Mouse (Mus musculus): ENCODE results near the gene Olfr221. TPM values are rescaled to one million over a fixed set of nuclear protein-coding genes. Genes with fewer than 3 reads are reported as not detected.

Olfr221 gene
- polyA plus RNA-seq, 1 experiment from 2014 or later = not detected

GRCm38 (mm10) chr14:52012553-52012952 is 29.7 kb downstream of the Olfr221 start:
- ATAC-seq (replicated peaks; ENCODE audit: insufficient number of reproducible peaks, low FRiP score, low TSS enrichment, low read depth) = no peak
- no peak for DNase-seq (ENCODE audit: low spot score)
- WGBS = 72% methylated on average over 5 of the region's 5 CpGs

GRCm38 (mm10) chr14:52012085-52012484 is 30.2 kb downstream of the Olfr221 start:
- no peaks in the 10 kb centered on the region for H3K27me3 ChIP-seq (ENCODE audit: control insufficient read depth, insufficient read depth, low read length)
- WGBS = 84% methylated on average over 4 of the region's 4 CpGs
- H3K9ac ChIP-seq (replicated peaks; ENCODE audit: low read length) = no peak overlapping the region
- H3K4me1 ChIP-seq (ENCODE audit: control insufficient read depth, insufficient read depth, low read length) = peaks cover 8% of the 10 kb centered on the region; the same call in 1 of the 2 replicates
- no peak overlapping the region for H3K4me2 ChIP-seq (ENCODE audit: low read depth, low read length)
- ATAC-seq (replicated peaks; ENCODE audit: insufficient number of reproducible peaks, low FRiP score, low TSS enrichment, low read depth) (no peak), DNase-seq (ENCODE audit: low spot score) (no peak)
- no peaks in the 10 kb centered on the region for H3K9me3 ChIP-seq (replicated peaks; ENCODE audit: control insufficient read depth, low read length)
- H3K36me3 ChIP-seq (replicated peaks; ENCODE audit: control insufficient read depth, insufficient read depth, low read depth, low read length) = peaks cover 3% of the 10 kb centered on the region; the same call in 1 of the 2 replicates
- H3K4me3 ChIP-seq (ENCODE audit: low read depth, low read length) = no peak overlapping the region
- no peak overlapping the region; the same call in 1 of the 2 replicates for H3K27ac ChIP-seq (replicated peaks; ENCODE audit: low read depth, low read length)

More at GRCm38 (mm10) chr14:52012553-52012952, 29.7 kb downstream of the Olfr221 start:
- no peaks in the 10 kb centered on the region for H3K27me3 ChIP-seq (ENCODE audit: control insufficient read depth, insufficient read depth, low read length)
- H3K27ac ChIP-seq (replicated peaks; ENCODE audit: low read depth, low read length) = no peak overlapping the region
- H3K9ac ChIP-seq (replicated peaks; ENCODE audit: low read length) = no peak overlapping the region
- peaks cover 8% of the 10 kb centered on the region; the same call in 1 of the 2 replicates for H3K4me1 ChIP-seq (ENCODE audit: control insufficient read depth, insufficient read depth, low read length)
- H3K36me3 ChIP-seq (replicated peaks; ENCODE audit: control insufficient read depth, insufficient read depth, low read depth, low read length) = peaks cover 3% of the 10 kb centered on the region; the same call in 1 of the 2 replicates
- H3K9me3 ChIP-seq (replicated peaks; ENCODE audit: control insufficient read depth, low read length) = no peaks in the 10 kb centered on the region
- peak overlapping the region; percentile 66; the same call in 1 of the 2 replicates for H3K4me2 ChIP-seq (ENCODE audit: low read depth, low read length)
- no peak overlapping the region; the same call in 1 of the 2 replicates for H3K4me3 ChIP-seq (ENCODE audit: low read depth, low read length)

DNA sequence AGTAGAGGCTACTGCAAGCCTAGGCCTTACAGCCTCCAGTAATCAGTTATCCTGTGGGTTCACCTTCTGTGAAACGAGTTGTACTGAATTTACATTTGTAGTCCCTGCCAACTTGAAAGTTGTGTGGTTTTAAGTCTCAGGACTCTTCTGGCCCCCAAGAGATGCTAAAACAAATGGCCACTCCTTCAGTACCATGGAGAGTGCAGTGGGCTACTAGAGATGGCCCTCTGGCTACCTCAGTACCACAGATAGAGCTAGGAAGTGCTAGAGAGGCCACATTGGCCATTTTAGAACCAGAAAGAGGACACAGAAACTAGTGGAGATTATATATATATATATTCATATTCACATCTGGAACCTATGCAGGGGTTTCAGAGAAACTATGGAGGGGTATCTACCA is 30.6 kb downstream of the Olfr221 start:
- Histone ChIP-seq H3K27ac (replicated peaks; ENCODE audit: low read depth, low read length) (no peak overlapping the region), H3K9me3 (replicated peaks; ENCODE audit: control insufficient read depth, low read length) (no peaks in the 10 kb centered on the region), H3K4me3 (ENCODE audit: low read depth, low read length) (no peak overlapping the region), H3K36me3 (replicated peaks; ENCODE audit: control insufficient read depth, insufficient read depth, low read depth, low read length) (peaks cover 6% of the 10 kb centered on the region; the same call in 1 of the 2 replicates), H3K9ac (replicated peaks; ENCODE audit: low read length) (no peak overlapping the region), H3K4me1 (ENCODE audit: control insufficient read depth, insufficient read depth, low read length) (peaks cover 8% of the 10 kb centered on the region; the same call in 1 of the 2 replicates), H3K27me3 (ENCODE audit: control insufficient read depth, insufficient read depth, low read length) (no peaks in the 10 kb centered on the region), H3K4me2 (ENCODE audit: low read depth, low read length) (no peak overlapping the region)
- WGBS = 45% methylated on average over 1 of the region's 1 CpGs
- ATAC-seq (replicated peaks; ENCODE audit: insufficient number of reproducible peaks, low FRiP score, low TSS enrichment, low read depth) (no peak), DNase-seq (ENCODE audit: low spot score) (peak; percentile 47)

DNA sequence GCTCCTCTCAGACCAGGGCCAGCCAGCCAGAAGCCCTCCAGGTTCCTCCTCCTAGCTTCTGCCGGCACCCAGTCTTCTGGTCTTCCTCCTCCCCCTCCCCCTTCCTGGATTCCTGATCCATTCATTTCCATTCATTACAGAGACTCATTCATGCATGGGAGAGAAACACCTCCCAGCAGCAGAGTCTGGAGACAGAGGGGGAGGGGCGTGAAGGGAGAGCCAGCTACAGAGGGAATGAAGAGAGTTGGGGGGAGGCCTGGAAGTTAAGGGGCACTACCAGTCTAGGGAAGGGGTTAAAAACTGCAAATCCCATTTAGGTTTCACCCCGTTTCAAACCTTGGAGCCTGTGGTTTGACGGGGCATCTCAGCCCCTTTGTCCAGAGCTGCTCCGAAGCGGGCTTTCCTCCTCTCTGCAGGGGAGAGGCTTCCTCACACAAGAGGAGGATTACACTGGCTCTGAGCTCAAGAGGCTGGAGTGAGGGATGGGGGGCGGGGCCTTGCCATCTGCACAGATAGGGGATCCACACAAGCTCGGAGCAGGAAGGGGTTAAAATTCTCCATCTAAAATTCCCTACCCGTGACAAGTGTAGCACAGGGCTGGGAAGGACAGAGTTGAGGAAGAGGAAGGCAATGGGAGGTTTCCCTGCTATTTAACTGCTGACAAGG is 31.7 kb downstream of the Olfr221 start:
- Histone ChIP-seq H3K9ac (replicated peaks; ENCODE audit: low read length) (peak overlapping the region; percentile 52), H3K4me1 (ENCODE audit: control insufficient read depth, insufficient read depth, low read length) (peaks cover 8% of the 10 kb centered on the region; the same call in 1 of the 2 replicates), H3K9me3 (replicated peaks; ENCODE audit: control insufficient read depth, low read length) (no peaks in the 10 kb centered on the region), H3K27ac (replicated peaks; ENCODE audit: low read depth, low read length) (peak overlapping the region; percentile 78), H3K36me3 (replicated peaks; ENCODE audit: control insufficient read depth, insufficient read depth, low read depth, low read length) (peaks cover 6% of the 10 kb centered on the region), H3K27me3 (ENCODE audit: control insufficient read depth, insufficient read depth, low read length) (no peaks in the 10 kb centered on the region), H3K4me2 (ENCODE audit: low read depth, low read length) (peak overlapping the region; percentile 36), H3K4me3 (ENCODE audit: low read depth, low read length) (peak overlapping the region; percentile 29)
- WGBS = 1% methylated on average over 9 of the region's 9 CpGs
- ATAC-seq (replicated peaks; ENCODE audit: insufficient number of reproducible peaks, low FRiP score, low TSS enrichment, low read depth) (peak; percentile 74), DNase-seq (ENCODE audit: low spot score) (peak; percentile 88)

- Histone ChIP-seq H3K27ac (replicated peaks; ENCODE audit: low read depth, low read length) (peak overlapping the region; percentile 78; the same call in 1 of the 2 replicates), H3K4me2 (ENCODE audit: low read depth, low read length) (peak overlapping the region; percentile 36), H3K4me3 (ENCODE audit: low read depth, low read length) (peak overlapping the region; percentile 29), H3K9ac (replicated peaks; ENCODE audit: low read length) (peak overlapping the region; percentile 52; the same call in 1 of the 2 replicates), H3K9me3 (replicated peaks; ENCODE audit: control insufficient read depth, low read length) (no peaks in the 10 kb centered on the region), H3K4me1 (ENCODE audit: control insufficient read depth, insufficient read depth, low read length) (peaks cover 5% of the 10 kb centered on the region; the same call in 1 of the 2 replicates), H3K36me3 (replicated peaks; ENCODE audit: control insufficient read depth, insufficient read depth, low read depth, low read length) (peaks cover 6% of the 10 kb centered on the region), H3K27me3 (ENCODE audit: control insufficient read depth, insufficient read depth, low read length) (no peaks in the 10 kb centered on the region)
- ATAC-seq (replicated peaks; ENCODE audit: insufficient number of reproducible peaks, low FRiP score, low TSS enrichment, low read depth) (no peak), DNase-seq (ENCODE audit: low spot score) (no peak)
- 46% methylated on average over 6 of the region's 6 CpGs for WGBS
Measured at GRCm38 (mm10) chr14:52009841-52010240, 32.4 kb downstream of the Olfr221 start.

GRCm38 (mm10) chr14:52009361-52009760 is 32.9 kb downstream of the Olfr221 start:
- DNase-seq (ENCODE audit: low spot score) = no peak
- 42% methylated on average over 26 of the region's 26 CpGs for WGBS
- no peak for ATAC-seq (replicated peaks; ENCODE audit: insufficient number of reproducible peaks, low FRiP score, low TSS enrichment, low read depth)
- Histone ChIP-seq H3K4me3 (ENCODE audit: low read depth, low read length) (no peak overlapping the region), H3K4me2 (ENCODE audit: low read depth, low read length) (peak overlapping the region; percentile 36), H3K4me1 (ENCODE audit: control insufficient read depth, insufficient read depth, low read length) (peaks cover 5% of the 10 kb centered on the region; the same call in 1 of the 2 replicates), H3K36me3 (replicated peaks; ENCODE audit: control insufficient read depth, insufficient read depth, low read depth, low read length) (peaks cover 6% of the 10 kb centered on the region), H3K9ac (replicated peaks; ENCODE audit: low read length) (peak overlapping the region; percentile 37), H3K27me3 (ENCODE audit: control insufficient read depth, insufficient read depth, low read length) (no peaks in the 10 kb centered on the region), H3K27ac (replicated peaks; ENCODE audit: low read depth, low read length) (0 out of 2 replicates have a peak overlapping the region, but pooled peaks have one; percentile 41), H3K9me3 (replicated peaks; ENCODE audit: control insufficient read depth, low read length) (no peaks in the 10 kb centered on the region)

DNA sequence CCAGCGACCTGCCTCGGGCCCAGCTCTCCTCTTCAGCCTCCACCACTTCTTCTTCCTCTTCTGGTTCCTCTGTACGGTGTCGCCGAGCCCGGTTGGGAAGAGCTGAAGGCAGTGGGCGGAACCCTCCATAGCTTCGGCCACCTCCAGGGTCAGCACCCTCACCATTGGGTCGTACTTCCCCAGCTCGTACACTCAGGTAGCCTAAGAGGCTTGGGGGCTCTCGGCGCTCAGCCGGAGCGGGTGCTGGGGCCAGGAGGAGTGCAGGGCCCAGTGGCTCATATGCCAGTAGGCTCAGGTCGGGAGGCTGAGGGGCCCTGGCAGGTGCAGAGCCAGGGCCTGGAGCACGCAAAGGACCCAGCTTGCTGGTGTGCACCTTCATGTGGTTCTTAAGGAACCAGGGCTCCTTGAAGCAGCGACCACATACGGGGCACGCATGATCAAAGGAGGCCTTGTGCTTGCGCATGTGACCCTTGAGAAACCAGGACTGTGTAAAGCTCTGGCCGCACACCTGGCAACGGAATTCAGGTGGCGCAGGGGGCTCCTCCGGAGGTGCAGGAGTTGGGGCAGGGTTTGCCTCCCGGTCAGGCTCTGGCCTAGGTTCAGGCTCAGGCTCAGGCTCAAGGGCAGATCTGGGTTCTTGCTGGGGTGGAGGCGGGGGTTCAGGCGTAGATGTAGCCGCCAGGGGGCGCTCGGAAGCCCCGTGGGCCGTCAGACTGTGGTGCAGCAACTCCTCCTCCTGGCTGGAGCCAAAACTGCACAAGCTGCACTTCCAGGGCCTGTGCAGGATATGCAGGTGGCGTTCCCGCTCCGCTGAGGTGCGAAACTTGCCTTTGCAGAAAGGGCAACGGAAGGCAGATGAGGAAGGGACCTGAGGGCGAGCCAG is 33.7 kb downstream of the Olfr221 start:
- Histone ChIP-seq H3K4me3 (ENCODE audit: low read depth, low read length) (no peak overlapping the region), H3K36me3 (replicated peaks; ENCODE audit: control insufficient read depth, insufficient read depth, low read depth, low read length) (peaks cover 10% of the 10 kb centered on the region), H3K4me1 (ENCODE audit: control insufficient read depth, insufficient read depth, low read length) (peaks cover 5% of the 10 kb centered on the region; the same call in 1 of the 2 replicates), H3K27ac (replicated peaks; ENCODE audit: low read depth, low read length) (0 out of 2 replicates have a peak overlapping the region, but pooled peaks have one; percentile 41), H3K4me2 (ENCODE audit: low read depth, low read length) (peak overlapping the region; percentile 36), H3K9me3 (replicated peaks; ENCODE audit: control insufficient read depth, low read length) (no peaks in the 10 kb centered on the region), H3K9ac (replicated peaks; ENCODE audit: low read length) (peak overlapping the region; percentile 37; the same call in 1 of the 2 replicates), H3K27me3 (ENCODE audit: control insufficient read depth, insufficient read depth, low read length) (no peaks in the 10 kb centered on the region)
- DNase-seq (ENCODE audit: low spot score) = peak; percentile 91
- ATAC-seq (replicated peaks; ENCODE audit: insufficient number of reproducible peaks, low FRiP score, low TSS enrichment, low read depth) = peak; percentile 36
- 56% methylated on average over 38 of the region's 38 CpGs for WGBS

All from embryonic facial prominence, embryonic 11.5 days (tissue).